ENCODE assay signal across 10 mouse cellular contexts in the genomic region with DNA sequence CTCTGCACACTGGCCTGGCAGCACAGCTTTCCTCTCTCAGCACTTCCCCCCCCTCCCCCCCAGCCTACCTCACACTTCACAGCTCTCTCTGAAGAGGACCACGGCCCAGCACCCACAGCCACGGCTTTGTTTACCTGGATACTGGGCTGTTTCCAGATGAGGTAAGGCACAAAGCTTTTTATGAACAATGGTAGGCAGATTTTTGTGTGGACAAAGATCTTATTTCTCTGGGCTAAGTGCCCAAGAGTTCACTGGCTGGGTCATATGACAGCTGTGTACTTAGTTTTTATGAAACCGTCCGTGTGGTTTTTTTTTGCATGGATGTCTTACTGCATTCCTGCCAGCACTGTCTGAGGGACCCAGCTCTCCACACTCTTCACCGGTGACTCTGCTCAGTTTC.
DNase-seq lines count a peak whose midpoint lies in the region; ATAC-seq and TF ChIP-seq lines count a peak whose summit lies in the region.
"Had no signal": no experiment of that assay in that cellular context is flagged by ENCODE, and none has a peak within 500 bp of the region (broad histone marks: within the 10 kb centered on the region; RNA-seq: fewer than 3 reads in every experiment).

No protein-coding gene starts in this region.

- H3K9me3 ChIP-seq in limb, embryonic 12.5 days: no peaks in the 10 kb centered on the region
- no peaks in the 10 kb centered on the region for H3K9me3 ChIP-seq in stomach, embryonic 14.5 days (ENCODE audit: control insufficient read depth, low read depth, low read length)
- H3K9me3 ChIP-seq in hindbrain, embryonic 10.5 days: no peaks in the 10 kb centered on the region

- ATAC-seq in limb, embryonic 12.5 days (ENCODE audit: insufficient number of reproducible peaks, insufficient read depth, low FRiP score, low TSS enrichment, low read depth): no peak
- ATAC-seq in stomach, embryonic 14.5 days (ENCODE audit: insufficient number of reproducible peaks, insufficient read depth, low FRiP score, low read depth): peak; percentile 46; the same call in 1 of the 2 replicates

- peaks cover 31% of the 10 kb centered on the region for H3K4me1 ChIP-seq in limb, embryonic 12.5 days (replicated peaks)
- peaks cover 37% of the 10 kb centered on the region for H3K4me1 ChIP-seq in stomach, embryonic 14.5 days (ENCODE audit: control insufficient read depth, insufficient read depth, low read length)
- peaks cover 40% of the 10 kb centered on the region for H3K4me1 ChIP-seq in hindbrain, embryonic 10.5 days (replicated peaks)

- no peak for DNase-seq in layer of hippocampus, adult 2 months (ENCODE audit: low spot score in 2 of 2)
- no peak for DNase-seq in layer of hippocampus, postnatal 14 days (ENCODE audit: low spot score in 2 of 2)
- DNase-seq in heart, postnatal 4 days: peak; percentile 37
- no peak for DNase-seq in hindbrain, embryonic 10.5 days (ENCODE audit: low spot score)
- no peak for DNase-seq in frontal cortex, postnatal 14 days (ENCODE audit: low spot score in 2 of 2)
- no peak for DNase-seq in embryo, embryonic 9.5 days (ENCODE audit: extremely low spot score)
- DNase-seq: adrenal gland, postnatal 14 days; gastrocnemius, postnatal 14 days had no signal

- TF ChIP-seq CTCF in layer of hippocampus, adult 2 months (conservative IDR thresholded peaks at IDR 0.05): no peak

- peak overlapping the region; percentile 81 for H3K27ac ChIP-seq in layer of hippocampus, adult 2 months
- H3K27ac ChIP-seq in limb, embryonic 12.5 days: peak overlapping the region; percentile 56; the same call in 1 of the 2 replicates
- H3K27ac ChIP-seq in stomach, embryonic 14.5 days (ENCODE audit: low read length): peak overlapping the region; percentile 77
- H3K27ac ChIP-seq in hindbrain, embryonic 10.5 days: no peak overlapping the region

- H3K9ac ChIP-seq in limb, embryonic 12.5 days (replicated peaks): no peak overlapping the region
- H3K9ac ChIP-seq in stomach, embryonic 14.5 days (replicated peaks; ENCODE audit: low read depth, low read length): no peak overlapping the region

- H3K36me3 ChIP-seq in limb, embryonic 12.5 days: no peaks in the 10 kb centered on the region
- no peaks in the 10 kb centered on the region for H3K36me3 ChIP-seq in stomach, embryonic 14.5 days (ENCODE audit: control insufficient read depth, insufficient read depth, low read length)
- H3K36me3 ChIP-seq in hindbrain, embryonic 10.5 days: no peaks in the 10 kb centered on the region

- WGBS in limb, embryonic 12.5 days: 45% methylated on average over 5 of the region's 5 CpGs
- 8% methylated on average over 5 of the region's 5 CpGs for WGBS in stomach, embryonic 14.5 days
- 76% methylated on average over 5 of the region's 5 CpGs for WGBS in hindbrain, embryonic 10.5 days

- no peak overlapping the region for H3K4me3 ChIP-seq in layer of hippocampus, adult 2 months
- no peak overlapping the region for H3K4me3 ChIP-seq in limb, embryonic 12.5 days (replicated peaks)
- no peak overlapping the region for H3K4me3 ChIP-seq in stomach, embryonic 14.5 days (ENCODE audit: low read depth, low read length)
- H3K4me3 ChIP-seq in hindbrain, embryonic 10.5 days: no peak overlapping the region

- no peak overlapping the region for H3K4me2 ChIP-seq in limb, embryonic 12.5 days
- H3K4me2 ChIP-seq in stomach, embryonic 14.5 days (replicated peaks; ENCODE audit: low read depth, low read length): no peak overlapping the region; the same call in 1 of the 2 replicates

- H3K27me3 ChIP-seq in limb, embryonic 12.5 days: no peaks in the 10 kb centered on the region
- H3K27me3 ChIP-seq in stomach, embryonic 14.5 days (ENCODE audit: control insufficient read depth, insufficient read depth, low read length): no peaks in the 10 kb centered on the region
- no peaks in the 10 kb centered on the region for H3K27me3 ChIP-seq in hindbrain, embryonic 10.5 days (ENCODE audit: insufficient read depth, poor library complexity, severe bottlenecking)
